Mouse (Mus musculus) embryo, embryonic 11 days (tissue): ENCODE data around the gene Gm4175.
"Not testable (repeated sequence)": the region's sequence is repeated elsewhere in the genome, so short reads cannot be mapped to it uniquely, and the experiment has no call there.

Experiments
- DNase-seq: peaks from one replicate; pipeline ENCODE4 v3.0.0-alpha.2; 2015

Gm4175 gene

DNA sequence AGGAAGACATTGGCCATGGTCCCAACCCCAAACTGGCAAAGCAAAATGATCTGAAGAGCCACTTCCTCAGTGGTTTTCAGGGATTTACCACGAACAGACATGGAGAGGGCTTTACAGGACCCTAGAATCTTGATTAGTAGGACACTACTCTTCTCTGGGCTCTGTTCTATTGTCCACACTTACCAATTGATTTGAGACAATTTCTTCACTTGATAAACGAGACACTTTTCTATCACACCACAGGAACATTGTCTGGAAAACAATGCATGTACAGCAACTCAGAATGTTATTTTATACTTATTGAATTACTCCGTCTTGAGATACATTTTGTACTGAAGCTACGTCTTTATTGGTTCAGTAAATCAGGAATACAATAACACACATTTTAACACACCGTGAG lies at the start of gene Gm4175:
Gene Gm4175, minus strand, starts transcription at position 101 of the 400 bp plus-strand sequence.
- not testable (repeated sequence) for DNase-seq

DNA sequence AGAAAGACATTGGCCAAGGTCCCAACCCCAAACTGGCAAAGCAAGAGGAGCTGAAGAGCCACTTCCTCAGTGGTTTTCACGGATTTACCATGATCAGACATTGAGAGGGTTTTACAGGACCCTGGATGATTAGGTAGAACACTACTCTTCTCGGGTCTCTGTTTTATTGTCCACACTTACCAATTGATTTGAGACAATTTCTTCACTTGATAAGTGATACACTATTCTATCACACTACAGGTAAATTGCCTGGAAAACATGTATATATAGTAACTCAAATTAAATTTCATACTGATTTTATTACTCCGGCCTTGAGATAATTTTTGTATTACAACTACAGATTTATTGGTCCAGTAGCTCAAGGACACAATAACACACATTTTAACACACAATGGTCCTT lies 35.4 kb upstream of the Gm4175 start, which contains the start of gene Gm4177:
Gene Gm4177, minus strand, starts transcription at position 101 of the 400 bp plus-strand sequence.
- DNase-seq, result not testable (repeated sequence)
